Mouse (Mus musculus) bone marrow, adult 2 months (tissue): Measurements from ENCODE around the gene Gdf7. TPM values are rescaled to one million over a fixed set of nuclear protein-coding genes. Genes with fewer than 3 reads are reported as not detected.

ENCODE experiments used
- H3K27ac ChIP-seq: fragments of 200-500 bp; 2 replicates; pipeline ENCODE4 v1.5.1; 2012; ENCODE audit warnings: low read depth, mild to moderate bottlenecking, control low read depth, inconsistent platforms, low read length; ENCODE audit not compliant: control insufficient read depth, poor library complexity, insufficient read depth
- H3K4me1 ChIP-seq: fragments of 200-500 bp; 2 replicates; pipeline ENCODE4 v1.6.1; 2011; ENCODE audit warnings: low read length; ENCODE audit not compliant: control insufficient read depth, insufficient read depth
- H3K4me3 ChIP-seq: fragments of 200-500 bp; replicated peaks from 2 replicates; pipeline ENCODE3; 2011; ENCODE audit warnings: mild to moderate bottlenecking, low read depth, low read length, control low read depth; ENCODE audit not compliant: control insufficient read depth
- CTCF ChIP-seq: fragments of 200-500 bp; IDR thresholded peaks from 2 replicates; pipeline ENCODE4 v1.5.1; 2011; ENCODE audit warnings: low read length, control low read depth; ENCODE audit not compliant: control insufficient read depth, insufficient read depth
- POLR2A ChIP-seq: fragments of 200-500 bp; IDR thresholded peaks from 2 replicates; pipeline ENCODE4 v1.6.1; 2011; ENCODE audit warnings: low read depth, mild to moderate bottlenecking, control low read depth, low read length, borderline replicate concordance; ENCODE audit not compliant: control insufficient read depth
- WGBS: fragments of 180-500 bp; shearing (Covaris S2); methylation state at CpG from one replicate; pipeline ENCODE4 v1.1.7; 2018; 5-methylcytosine and 5-hydroxymethylcytosine counted together
- polyA plus RNA-seq: library from polyadenylated mRNA; stranded (reverse); fragments of >200 nt; gene quantifications from 2 replicates; pipeline ENCODE4 v1.2.4, GENCODE M21; 2011; ENCODE audit warnings: low replicate concordance; ENCODE audit not compliant: missing spikeins, insufficient read depth, insufficient read length

The Gdf7 gene
- polyA plus RNA-seq, 1 experiment: not detected

DNA sequence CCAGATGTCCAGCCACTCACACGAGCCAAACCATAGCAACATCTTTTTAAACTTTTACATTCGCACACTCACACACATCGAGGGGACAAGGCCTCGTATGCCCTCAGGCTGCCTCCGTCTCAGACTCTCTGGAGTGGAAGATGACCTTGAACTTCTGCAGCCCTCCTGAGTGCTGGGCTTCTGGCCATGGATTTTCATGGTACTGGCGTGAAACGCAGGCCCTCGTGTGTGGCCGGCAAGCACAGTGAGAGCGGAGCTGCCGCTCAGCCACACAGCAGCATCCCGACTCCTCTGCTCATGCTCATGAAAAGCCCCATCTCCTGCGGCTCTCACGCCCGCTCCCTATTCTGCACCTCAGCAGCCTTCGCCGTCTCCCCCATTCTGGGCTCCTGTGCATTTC is 9.2 kb upstream of the Gdf7 start:
- Histone ChIP-seq H3K4me3 (no peak overlapping the region), H3K27ac (no peak overlapping the region), H3K4me1 (peaks cover 1% of the 10 kb centered on the region; the same call in 1 of the 2 replicates)
- TF ChIP-seq POLR2A (no peak), CTCF (no peak)
- 70% methylated on average over 17 of the region's 17 CpGs for WGBS

GRCm38 (mm10) chr12:8306910-8307309 is 5.2 kb upstream of the Gdf7 start:
- 42% methylated on average over 1 of the region's 1 CpGs for WGBS
- Histone ChIP-seq H3K4me3 (no peak overlapping the region), H3K27ac (no peak overlapping the region), H3K4me1 (peaks cover 1% of the 10 kb centered on the region; the same call in 1 of the 2 replicates)
- TF ChIP-seq POLR2A (no peak), CTCF (no peak)

GRCm38 (mm10) chr12:8306432-8306831 is 4.7 kb upstream of the Gdf7 start:
- TF ChIP-seq CTCF (peak; percentile 80), POLR2A (no peak)
- no peak overlapping the region for H3K27ac ChIP-seq
- WGBS: 8% methylated on average over 5 of the region's 5 CpGs
- no peaks in the 10 kb centered on the region for H3K4me1 ChIP-seq
- H3K4me3 ChIP-seq: no peak overlapping the region

GRCm38 (mm10) chr12:8305258-8305657 is 3.5 kb upstream of the Gdf7 start:
- H3K4me3 ChIP-seq: no peak overlapping the region
- 56% methylated on average over 2 of the region's 2 CpGs for WGBS
- TF ChIP-seq POLR2A (no peak), CTCF (no peak)
- no peak overlapping the region for H3K27ac ChIP-seq
- no peaks in the 10 kb centered on the region for H3K4me1 ChIP-seq

DNA sequence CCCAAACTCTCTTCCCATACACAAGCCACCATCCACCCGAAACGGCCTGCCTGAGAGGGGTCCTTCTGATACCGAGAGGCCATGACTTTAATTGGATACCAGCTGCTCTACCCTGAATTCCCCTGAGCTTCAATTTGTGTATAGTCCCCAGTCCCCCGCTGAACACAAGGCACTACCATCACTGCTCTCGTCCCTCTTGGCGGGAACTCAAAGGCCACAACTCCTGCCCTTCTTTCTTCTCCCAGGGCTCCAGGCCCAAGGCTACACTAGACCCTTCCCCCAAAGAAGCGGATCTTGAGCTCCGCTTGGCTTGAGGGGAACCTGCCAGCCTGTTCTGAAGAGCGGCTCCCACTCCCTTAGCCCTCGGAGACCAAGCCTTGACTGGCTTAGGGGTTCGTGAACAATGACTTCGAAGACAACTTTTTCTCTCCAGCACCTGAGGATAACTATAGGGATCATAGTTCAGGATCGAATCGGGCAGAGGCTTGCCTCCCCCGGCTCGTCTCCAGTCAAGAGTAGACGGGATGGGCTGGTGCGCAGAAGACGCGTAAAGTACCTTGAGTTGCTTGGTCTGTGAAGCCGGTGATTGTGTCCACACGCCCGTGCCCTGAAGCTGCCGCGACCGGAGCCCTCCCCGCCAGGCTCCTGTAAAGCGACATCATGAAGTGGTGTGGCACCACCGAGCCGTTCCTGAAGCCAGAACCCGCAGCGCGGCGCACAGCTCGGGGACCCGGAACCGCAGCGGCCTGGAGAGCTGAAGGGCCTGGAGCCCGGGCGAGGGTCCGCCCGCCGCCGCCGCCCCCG is 541 bp downstream of the Gdf7 start:
- no peak for TF ChIP-seq POLR2A
- TF ChIP-seq CTCF: no peak
- H3K4me1 ChIP-seq: no peaks in the 10 kb centered on the region; the same call in 1 of the 2 replicates
- no peak overlapping the region for H3K27ac ChIP-seq
- H3K4me3 ChIP-seq: no peak overlapping the region
- WGBS: 14% methylated on average over 46 of the region's 46 CpGs

DNA sequence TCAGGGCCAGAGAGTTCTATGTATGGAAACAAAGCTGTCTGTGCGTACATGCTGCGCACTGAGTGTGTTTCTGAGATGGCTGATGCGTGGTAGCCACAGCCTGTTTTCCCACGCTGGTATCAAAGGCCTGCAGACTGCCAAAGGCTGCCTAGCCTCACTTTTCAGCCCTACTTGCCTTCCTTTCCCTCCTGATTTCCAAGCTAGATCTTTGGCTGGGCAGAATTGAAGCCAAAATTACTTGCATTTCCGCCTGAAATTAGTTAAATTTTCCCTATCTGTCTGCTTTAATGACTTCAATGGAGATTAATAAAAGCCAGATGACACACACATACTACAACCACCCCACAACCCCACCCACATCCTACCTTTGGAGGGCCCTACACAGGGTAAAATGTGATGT is 1.2 kb downstream of the Gdf7 start:
- H3K4me3 ChIP-seq: no peak overlapping the region

GRCm38 (mm10) chr12:8300111-8300480 is 1.7 kb downstream of the Gdf7 start:
- TF ChIP-seq POLR2A (no peak), CTCF (no peak)
- 36% methylated on average over 10 of the region's 10 CpGs for WGBS
- Histone ChIP-seq H3K4me1 (no peaks in the 10 kb centered on the region; the same call in 1 of the 2 replicates), H3K27ac (no peak overlapping the region), H3K4me3 (no peak overlapping the region)

More for the DNA sequence above, 1.2 kb downstream of the Gdf7 start:
- Histone ChIP-seq H3K27ac (no peak overlapping the region), H3K4me1 (no peaks in the 10 kb centered on the region; the same call in 1 of the 2 replicates)
- TF ChIP-seq CTCF (no peak), POLR2A (no peak)
- 76% methylated on average over 5 of the region's 5 CpGs for WGBS

DNA sequence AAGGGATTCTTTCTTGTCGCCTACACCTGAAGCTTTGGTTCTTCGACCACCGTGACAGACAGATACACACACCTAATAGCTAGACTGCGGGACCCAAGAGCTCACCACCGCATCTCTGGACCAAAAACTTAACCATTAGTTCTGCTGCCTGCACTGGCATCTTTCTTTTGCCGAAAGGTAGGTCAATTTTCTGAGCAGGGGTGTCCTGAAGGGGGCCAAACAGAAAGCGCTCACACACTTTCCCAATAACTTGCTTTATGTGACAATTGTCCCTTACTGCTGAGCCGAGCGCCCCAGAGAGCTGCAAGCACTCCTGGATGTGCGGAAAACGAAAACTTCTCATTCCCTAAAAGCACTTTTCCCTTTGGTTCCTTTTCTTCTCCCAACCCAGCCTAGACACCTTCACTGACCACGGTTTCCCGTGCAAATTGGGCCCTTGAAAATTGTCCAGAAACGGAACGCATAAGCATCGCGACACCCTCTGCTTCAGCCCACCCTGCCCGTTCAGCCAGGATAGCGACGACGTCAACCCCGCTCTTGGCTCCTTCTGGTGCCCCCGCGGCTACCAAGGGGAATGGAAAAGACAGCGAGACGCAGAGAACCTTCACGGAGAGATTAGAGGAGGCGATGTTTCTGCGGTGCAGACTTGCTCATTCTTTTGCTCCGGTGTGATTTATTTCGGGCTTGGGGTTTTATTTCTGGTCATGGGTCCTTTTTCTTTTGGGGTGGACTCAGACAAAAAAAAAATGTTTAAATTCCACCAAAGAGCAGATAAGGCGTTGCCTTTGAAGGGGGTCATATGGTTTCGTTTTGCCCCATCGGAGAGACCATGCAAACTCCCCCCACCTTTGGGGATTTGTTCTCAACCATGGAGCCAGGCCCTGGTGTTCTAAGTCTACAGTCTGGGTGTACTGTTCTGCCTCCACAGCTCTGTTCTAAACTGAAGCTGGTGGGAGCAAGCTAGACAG is 2.3 kb downstream of the Gdf7 start:
- H3K27ac ChIP-seq: no peak overlapping the region
- TF ChIP-seq CTCF (no peak), POLR2A (no peak)
- WGBS: 10% methylated on average over 34 of the region's 34 CpGs
- H3K4me1 ChIP-seq: no peaks in the 10 kb centered on the region; the same call in 1 of the 2 replicates
- H3K4me3 ChIP-seq: no peak overlapping the region
